Mouse (Mus musculus): Measurements from ENCODE around the gene Tssk3. TPM values are rescaled to one million over a fixed set of nuclear protein-coding genes. Genes with fewer than 3 reads are reported as not detected.

Tssk3 gene
- total and polyA plus RNA-seq, 2 experiments from 2014 or later = not detected

DNA sequence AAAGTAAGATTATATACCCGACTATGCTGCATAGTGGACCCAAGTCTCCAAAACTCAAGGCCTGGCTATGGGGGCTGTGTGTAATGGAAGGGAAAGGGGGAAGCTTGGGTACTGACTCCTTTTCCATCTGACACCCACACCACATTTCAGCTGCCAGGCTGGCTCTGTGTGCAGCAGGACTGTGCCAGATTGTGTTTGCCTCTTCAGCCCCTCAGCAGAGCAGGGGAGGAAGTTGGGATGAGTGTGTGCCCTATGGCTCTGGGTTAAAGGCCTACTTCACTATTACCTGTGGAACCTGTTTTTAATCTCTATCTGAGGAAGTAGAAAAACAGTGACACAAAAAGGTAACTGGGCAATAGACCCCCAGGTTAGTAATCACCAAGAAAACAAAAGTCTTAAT is 9.7 kb downstream of the Tssk3 start:
- H3K36me3 ChIP-seq (replicated peaks; ENCODE audit: control insufficient read depth, insufficient read depth, low read length) = peaks cover 76% of the 10 kb centered on the region
- H3K4me2 ChIP-seq (ENCODE audit: low read depth, low read length) = no peak overlapping the region
- no peaks in the 10 kb centered on the region for H3K27me3 ChIP-seq (ENCODE audit: control insufficient read depth, insufficient read depth, low read length)
- no peak overlapping the region for H3K9ac ChIP-seq (replicated peaks; ENCODE audit: low read depth, low read length)
- no peak overlapping the region for H3K4me3 ChIP-seq (ENCODE audit: low read depth, low read length)
- no peaks in the 10 kb centered on the region for H3K4me1 ChIP-seq (ENCODE audit: control insufficient read depth, insufficient read depth)
- DNase-seq (ENCODE audit: low spot score) (no peak), ATAC-seq (ENCODE audit: insufficient read depth, low read depth) (no peak)
- WGBS = 76% methylated on average over 1 of the region's 1 CpGs
- TF ChIP-seq CTCF (IDR thresholded peaks at IDR 0.05; ENCODE audit: low read depth) (no peak), EP300 (IDR thresholded peaks at IDR 0.05; ENCODE audit: low read depth) (no peak)
- H3K9me3 ChIP-seq (replicated peaks; ENCODE audit: control insufficient read depth, low read length) = no peaks in the 10 kb centered on the region
- H3K27ac ChIP-seq (ENCODE audit: low read depth) = no peak overlapping the region

DNA sequence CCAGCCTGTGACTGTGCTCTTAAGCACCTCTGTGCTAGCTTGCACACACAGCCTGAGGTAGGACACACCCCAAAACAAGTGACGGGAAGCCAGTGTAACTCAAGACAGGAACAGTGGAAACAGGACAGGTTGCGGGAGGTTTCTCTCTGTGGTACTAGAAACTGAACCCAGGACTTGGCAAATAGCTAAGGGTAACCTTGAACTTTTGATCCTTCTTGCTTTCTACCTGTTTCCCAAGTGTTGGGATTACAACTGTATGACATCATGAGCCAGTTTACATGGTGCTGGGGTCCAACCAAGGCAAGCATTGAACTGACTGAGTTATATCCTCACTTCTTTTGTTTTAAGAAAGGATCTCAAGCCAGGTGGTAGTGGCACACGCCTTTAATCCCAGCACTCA is 11.0 kb downstream of the Tssk3 start:
- Histone ChIP-seq H3K4me2 (ENCODE audit: low read depth, low read length) (no peak overlapping the region), H3K4me3 (ENCODE audit: low read depth, low read length) (no peak overlapping the region), H3K27me3 (ENCODE audit: control insufficient read depth, insufficient read depth, low read length) (no peaks in the 10 kb centered on the region), H3K27ac (ENCODE audit: low read depth) (no peak overlapping the region), H3K9ac (replicated peaks; ENCODE audit: low read depth, low read length) (no peak overlapping the region), H3K4me1 (ENCODE audit: control insufficient read depth, insufficient read depth) (no peaks in the 10 kb centered on the region), H3K9me3 (replicated peaks; ENCODE audit: control insufficient read depth, low read length) (no peaks in the 10 kb centered on the region), H3K36me3 (replicated peaks; ENCODE audit: control insufficient read depth, insufficient read depth, low read length) (peaks cover 76% of the 10 kb centered on the region)
- no peak for TF ChIP-seq CTCF (IDR thresholded peaks at IDR 0.05; ENCODE audit: low read depth)
- TF ChIP-seq EP300 (IDR thresholded peaks at IDR 0.05; ENCODE audit: low read depth) = no peak
- DNase-seq (ENCODE audit: low spot score) (no peak), ATAC-seq (ENCODE audit: insufficient read depth, low read depth) (no peak)
- WGBS = 87% methylated on average over 3 of the region's 3 CpGs

DNA sequence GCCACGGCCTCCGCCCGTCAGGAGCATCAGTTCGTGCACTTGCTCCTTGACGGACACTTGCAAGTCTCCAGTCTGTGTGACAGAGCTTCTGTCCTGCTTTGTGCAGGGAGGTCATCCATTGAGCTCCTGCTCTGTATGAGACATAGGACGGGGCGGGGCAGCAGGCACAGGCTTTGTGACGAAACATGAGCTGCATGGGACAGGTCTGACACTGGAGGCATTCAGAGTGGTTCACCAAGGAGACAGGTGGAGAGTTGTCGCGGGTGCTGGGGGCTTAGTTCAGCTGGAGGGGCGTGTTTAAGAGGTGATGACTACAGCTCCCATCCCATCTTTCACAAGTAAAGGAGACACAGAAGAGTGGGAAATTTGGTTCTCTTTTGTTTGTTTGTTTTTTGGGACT is 14.8 kb downstream of the Tssk3 start:
- Histone ChIP-seq H3K9me3 (replicated peaks; ENCODE audit: control insufficient read depth, low read length) (no peaks in the 10 kb centered on the region), H3K27ac (ENCODE audit: low read depth) (no peak overlapping the region), H3K4me3 (ENCODE audit: low read depth, low read length) (no peak overlapping the region), H3K4me2 (ENCODE audit: low read depth, low read length) (no peak overlapping the region), H3K36me3 (replicated peaks; ENCODE audit: control insufficient read depth, insufficient read depth, low read length) (peaks cover 81% of the 10 kb centered on the region), H3K27me3 (ENCODE audit: control insufficient read depth, insufficient read depth, low read length) (no peaks in the 10 kb centered on the region), H3K4me1 (ENCODE audit: control insufficient read depth, insufficient read depth) (no peaks in the 10 kb centered on the region), H3K9ac (replicated peaks; ENCODE audit: low read depth, low read length) (no peak overlapping the region)
- DNase-seq (ENCODE audit: low spot score) (no peak), ATAC-seq (ENCODE audit: insufficient read depth, low read depth) (no peak)
- 89% methylated on average over 11 of the region's 11 CpGs for WGBS
- TF ChIP-seq CTCF (IDR thresholded peaks at IDR 0.05; ENCODE audit: low read depth) = no peak

DNA sequence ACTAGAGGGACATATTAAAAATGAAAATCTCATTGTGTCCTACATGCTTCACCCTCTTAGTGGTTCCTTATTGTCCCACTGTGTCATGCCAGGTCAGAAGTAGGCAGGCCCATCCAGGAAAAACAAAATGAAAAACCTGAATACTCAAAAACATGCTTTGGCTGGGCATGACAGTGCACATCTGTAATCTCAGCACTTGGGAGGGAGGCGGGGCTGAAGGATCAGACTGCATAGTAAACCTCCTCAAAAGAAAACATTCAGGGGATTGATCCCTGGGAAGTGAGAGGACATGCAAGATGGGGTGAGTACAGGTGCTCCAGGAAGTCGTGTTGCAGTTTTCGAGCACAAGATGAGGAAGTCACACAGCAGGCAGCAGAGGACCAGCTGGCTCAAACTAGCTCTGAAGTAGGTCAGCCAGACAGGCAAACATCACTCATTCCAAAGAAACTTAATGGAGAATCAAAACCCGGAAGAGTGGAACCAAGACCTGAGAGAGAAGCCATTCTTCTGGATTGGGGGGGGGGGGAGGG is 26.5 kb downstream of the Tssk3 start:
- H3K27me3 ChIP-seq (ENCODE audit: control insufficient read depth, insufficient read depth, low read length) = no peaks in the 10 kb centered on the region
- DNase-seq (ENCODE audit: low spot score) = no peak
- H3K9me3 ChIP-seq (replicated peaks; ENCODE audit: control insufficient read depth, low read length) = no peaks in the 10 kb centered on the region
- no peak overlapping the region for H3K9ac ChIP-seq (replicated peaks; ENCODE audit: low read depth, low read length)
- ATAC-seq (ENCODE audit: insufficient read depth, low read depth) = no peak
- peaks cover 10% of the 10 kb centered on the region for H3K4me1 ChIP-seq (ENCODE audit: control insufficient read depth, insufficient read depth)
- 83% methylated on average over 4 of the region's 4 CpGs for WGBS
- no peak overlapping the region for H3K4me3 ChIP-seq (ENCODE audit: low read depth, low read length)
- TF ChIP-seq EP300 (IDR thresholded peaks at IDR 0.05; ENCODE audit: low read depth) = no peak
- TF ChIP-seq CTCF (IDR thresholded peaks at IDR 0.05; ENCODE audit: low read depth) = no peak
- peaks cover 55% of the 10 kb centered on the region for H3K36me3 ChIP-seq (replicated peaks; ENCODE audit: control insufficient read depth, insufficient read depth, low read length)
- H3K27ac ChIP-seq (ENCODE audit: low read depth) = no peak overlapping the region
- no peak overlapping the region for H3K4me2 ChIP-seq (ENCODE audit: low read depth, low read length)

DNA sequence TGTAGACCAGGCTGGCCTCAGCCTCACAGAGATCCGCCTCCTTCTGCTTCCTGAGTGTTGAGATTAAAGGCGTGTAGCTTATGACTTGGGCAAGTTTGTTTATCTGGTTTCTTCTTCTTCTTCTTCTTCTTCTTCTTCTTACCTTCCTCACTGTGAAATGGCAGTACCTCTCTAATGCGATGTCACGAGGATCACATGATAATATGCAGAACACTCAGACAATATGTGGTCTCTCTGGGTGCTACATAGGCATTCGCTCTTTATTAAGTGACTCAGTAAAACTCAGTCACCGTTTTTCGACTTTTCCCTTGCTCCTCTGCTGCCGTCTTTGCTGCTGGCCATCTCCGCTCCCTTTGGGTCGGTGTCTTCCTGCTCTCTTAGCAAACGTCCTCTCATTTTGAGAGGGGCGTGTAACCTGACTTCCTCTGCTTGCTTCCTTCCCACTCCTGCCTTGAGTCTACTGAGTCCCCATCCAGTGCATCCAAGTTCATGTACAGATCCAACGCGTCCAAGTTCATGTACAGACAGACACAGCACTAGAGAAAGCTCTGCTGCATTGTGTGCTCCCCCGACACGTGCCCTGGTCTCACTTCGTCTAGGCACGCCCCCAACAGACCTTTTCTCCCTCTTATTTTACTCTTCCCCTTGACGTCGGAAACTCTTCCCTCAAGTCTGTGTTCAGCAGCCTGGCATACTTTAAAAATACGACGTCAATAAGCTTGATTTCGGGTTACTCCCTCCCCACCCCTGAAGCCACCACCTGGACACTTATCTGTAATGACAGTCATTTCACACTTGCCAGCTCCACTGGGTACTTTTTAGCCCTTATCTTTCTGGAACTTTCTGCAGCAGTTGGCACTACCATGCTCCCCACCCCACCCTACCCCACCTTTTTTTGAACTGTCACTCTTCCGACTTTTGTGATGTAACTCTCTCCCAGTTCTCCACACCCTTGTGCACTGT is 27.4 kb downstream of the Tssk3 start:
- H3K27ac ChIP-seq (ENCODE audit: low read depth) = no peak overlapping the region
- H3K9me3 ChIP-seq (replicated peaks; ENCODE audit: control insufficient read depth, low read length) = no peaks in the 10 kb centered on the region
- 76% methylated on average over 24 of the region's 24 CpGs for WGBS
- H3K4me1 ChIP-seq (ENCODE audit: control insufficient read depth, insufficient read depth) = peaks cover 10% of the 10 kb centered on the region
- no peak overlapping the region for H3K9ac ChIP-seq (replicated peaks; ENCODE audit: low read depth, low read length)
- no peak for DNase-seq (ENCODE audit: low spot score)
- H3K36me3 ChIP-seq (replicated peaks; ENCODE audit: control insufficient read depth, insufficient read depth, low read length) = peaks cover 46% of the 10 kb centered on the region
- H3K27me3 ChIP-seq (ENCODE audit: control insufficient read depth, insufficient read depth, low read length) = no peaks in the 10 kb centered on the region
- no peak overlapping the region for H3K4me2 ChIP-seq (ENCODE audit: low read depth, low read length)
- H3K4me3 ChIP-seq (ENCODE audit: low read depth, low read length) = no peak overlapping the region
- TF ChIP-seq EP300 (IDR thresholded peaks at IDR 0.05; ENCODE audit: low read depth) = no peak
- no peak for TF ChIP-seq CTCF (IDR thresholded peaks at IDR 0.05; ENCODE audit: low read depth)
- no peak for ATAC-seq (ENCODE audit: insufficient read depth, low read depth)
